Mouse (Mus musculus): Measurements from ENCODE around the gene Vcam1. TPM values are rescaled to one million over a fixed set of nuclear protein-coding genes. Genes with fewer than 3 reads are reported as not detected.

The Vcam1 gene
- polyA plus RNA-seq, 1 experiment from 2014 or later, result 55.0 TPM

DNA sequence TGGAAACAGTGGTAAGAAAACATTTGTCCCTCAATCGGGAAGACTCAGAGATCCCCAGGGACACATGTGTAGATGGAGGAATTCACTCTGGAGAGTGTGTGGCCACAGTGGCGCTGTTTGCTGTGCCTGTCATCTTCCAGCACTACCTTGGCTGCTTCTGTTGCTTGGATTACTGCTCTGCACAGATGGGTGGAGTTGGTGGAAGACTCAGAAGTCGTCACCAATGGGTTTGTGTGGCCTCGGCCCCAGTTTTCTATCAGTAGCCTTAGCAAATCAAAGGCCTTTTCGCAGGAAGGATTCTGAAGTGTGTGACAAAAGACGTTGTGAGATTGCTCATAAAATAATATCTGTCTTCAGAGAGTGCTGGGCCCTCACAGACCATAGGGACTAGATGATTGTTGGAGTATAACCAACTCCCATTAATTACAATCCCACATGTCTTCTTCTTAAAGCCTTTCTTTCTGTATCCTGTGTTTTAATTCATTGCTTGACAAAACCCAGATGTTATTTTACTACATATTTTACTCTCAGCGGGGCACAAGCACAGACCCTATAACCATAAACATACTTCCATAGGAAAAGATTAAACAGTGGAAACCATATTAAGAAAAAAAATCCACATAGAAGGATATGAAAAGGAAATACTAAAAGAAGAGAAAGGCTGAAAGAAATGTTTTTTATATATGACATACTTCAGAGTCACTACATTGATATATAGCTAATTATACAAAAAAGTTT, 48.4 kb downstream of the Vcam1 start:
- Histone ChIP-seq H3K9me3 (ENCODE audit: low read length) (no peaks in the 10 kb centered on the region), H3K4me1 (ENCODE audit: insufficient read depth, low read depth, low read length) (no peaks in the 10 kb centered on the region), H3K9ac (replicated peaks; ENCODE audit: low read depth) (no peak overlapping the region), H3K36me3 (ENCODE audit: insufficient read depth, low read length) (no peaks in the 10 kb centered on the region), H3K4me3 (ENCODE audit: low read depth, low read length) (no peak overlapping the region), H3K4me2 (replicated peaks; ENCODE audit: low read depth, low read length) (no peak overlapping the region), H3K27me3 (replicated peaks; ENCODE audit: insufficient read depth, low read length) (no peaks in the 10 kb centered on the region), H3K27ac (ENCODE audit: low read length) (no peak overlapping the region)
- no peak for TF ChIP-seq EP300 (IDR thresholded peaks at IDR 0.05)
- TF ChIP-seq CTCF (IDR thresholded peaks at IDR 0.05), result peak; percentile 47
- 53% methylated on average over 7 of the region's 7 CpGs for WGBS
- ATAC-seq (no peak), DNase-seq (ENCODE audit: low spot score) (no peak)

DNA sequence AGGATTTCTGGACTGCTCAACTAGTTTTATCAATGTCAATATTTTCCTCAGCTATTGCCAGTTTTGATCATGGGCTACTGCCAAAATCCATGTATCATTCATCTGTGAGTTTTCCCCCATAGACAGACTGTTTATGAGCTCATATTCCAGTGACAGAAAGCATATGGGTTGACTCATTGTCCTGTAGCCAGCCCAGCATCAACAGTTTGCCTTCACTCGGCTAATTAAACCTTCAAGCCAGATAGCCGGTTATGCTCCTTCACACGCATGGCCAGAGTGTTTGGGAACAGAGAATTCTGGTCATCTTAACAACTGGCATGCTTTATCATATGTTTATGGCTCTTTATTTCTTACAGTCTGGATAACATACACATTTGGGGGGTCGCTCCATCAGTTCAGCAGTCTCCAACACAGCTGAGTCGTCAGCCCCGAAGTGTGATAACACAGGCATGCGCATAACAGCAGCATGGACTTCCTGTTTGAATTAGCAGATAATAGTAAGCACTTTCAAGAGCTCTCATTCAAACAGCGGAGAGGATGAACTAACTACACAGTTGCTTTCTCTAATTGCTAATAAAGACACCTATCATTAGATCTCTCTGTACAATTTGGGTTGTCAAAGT, 49.2 kb downstream of the Vcam1 start:
- H3K4me1 ChIP-seq (ENCODE audit: insufficient read depth, low read depth, low read length), result no peaks in the 10 kb centered on the region
- H3K36me3 ChIP-seq (ENCODE audit: insufficient read depth, low read length), result no peaks in the 10 kb centered on the region
- WGBS, result 23% methylated on average over 8 of the region's 8 CpGs
- no peaks in the 10 kb centered on the region for H3K9me3 ChIP-seq (ENCODE audit: low read length)
- no peaks in the 10 kb centered on the region for H3K27me3 ChIP-seq (replicated peaks; ENCODE audit: insufficient read depth, low read length)
- H3K4me2 ChIP-seq (replicated peaks; ENCODE audit: low read depth, low read length), result no peak overlapping the region
- DNase-seq (ENCODE audit: low spot score), result peak; percentile 32
- no peak overlapping the region for H3K27ac ChIP-seq (ENCODE audit: low read length)
- ATAC-seq, result peak; percentile 49
- H3K4me3 ChIP-seq (ENCODE audit: low read depth, low read length), result no peak overlapping the region
- TF ChIP-seq EP300 (IDR thresholded peaks at IDR 0.05) (no peak), CTCF (IDR thresholded peaks at IDR 0.05) (no peak)
- H3K9ac ChIP-seq (replicated peaks; ENCODE audit: low read depth), result no peak overlapping the region

DNA sequence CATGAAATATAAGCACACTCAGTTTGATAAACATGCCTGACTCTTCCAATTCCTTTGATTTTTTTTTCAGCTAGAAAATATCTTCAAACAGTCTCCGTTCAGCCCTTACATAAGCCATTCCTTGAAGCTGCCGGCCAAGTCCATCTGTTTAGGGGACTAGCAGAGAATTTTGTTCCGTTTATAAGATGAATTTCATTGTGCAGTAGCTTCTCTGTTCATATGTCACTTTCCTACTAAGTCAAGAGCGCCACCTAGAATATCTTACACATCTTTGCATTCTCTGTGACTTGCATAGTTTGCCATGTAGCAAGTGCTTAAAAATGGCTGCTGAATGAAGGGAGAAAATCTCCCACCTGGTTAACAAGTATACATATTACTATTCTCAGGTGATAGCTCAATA, 51.0 kb downstream of the Vcam1 start:
- Histone ChIP-seq H3K27ac (ENCODE audit: low read length) (no peak overlapping the region), H3K4me1 (ENCODE audit: insufficient read depth, low read depth, low read length) (no peaks in the 10 kb centered on the region), H3K27me3 (replicated peaks; ENCODE audit: insufficient read depth, low read length) (no peaks in the 10 kb centered on the region), H3K9me3 (ENCODE audit: low read length) (no peaks in the 10 kb centered on the region), H3K9ac (replicated peaks; ENCODE audit: low read depth) (no peak overlapping the region), H3K4me2 (replicated peaks; ENCODE audit: low read depth, low read length) (no peak overlapping the region), H3K4me3 (ENCODE audit: low read depth, low read length) (no peak overlapping the region), H3K36me3 (ENCODE audit: insufficient read depth, low read length) (no peaks in the 10 kb centered on the region)
- 45% methylated on average over 4 of the region's 4 CpGs for WGBS
- TF ChIP-seq EP300 (IDR thresholded peaks at IDR 0.05), result no peak
- TF ChIP-seq CTCF (IDR thresholded peaks at IDR 0.05), result peak; percentile 41
- ATAC-seq, result no peak
- DNase-seq (ENCODE audit: low spot score), result peak; percentile 34

DNA sequence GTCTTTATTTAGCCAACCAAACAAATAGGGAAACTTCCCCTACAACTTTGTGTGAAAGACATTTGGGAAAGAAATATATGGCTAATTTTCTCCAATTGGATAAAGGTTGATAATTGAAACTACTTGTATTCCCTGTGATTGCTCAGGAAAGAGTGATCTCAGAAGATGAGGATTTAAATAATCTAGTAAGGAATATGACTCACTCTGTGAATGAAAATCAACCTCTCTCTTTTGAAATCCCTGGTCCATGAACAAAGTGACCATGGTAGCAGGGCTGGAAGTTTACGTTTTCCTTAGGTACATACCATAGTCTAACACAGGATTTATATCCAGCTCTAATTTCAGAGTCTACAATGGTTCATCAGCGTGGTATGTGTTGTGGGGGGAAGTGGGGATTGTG, 52.7 kb downstream of the Vcam1 start:
- DNase-seq (ENCODE audit: low spot score), result no peak
- Histone ChIP-seq H3K9me3 (ENCODE audit: low read length) (no peaks in the 10 kb centered on the region), H3K4me1 (ENCODE audit: insufficient read depth, low read depth, low read length) (no peaks in the 10 kb centered on the region), H3K4me3 (ENCODE audit: low read depth, low read length) (no peak overlapping the region), H3K27ac (ENCODE audit: low read length) (no peak overlapping the region), H3K4me2 (replicated peaks; ENCODE audit: low read depth, low read length) (no peak overlapping the region), H3K27me3 (replicated peaks; ENCODE audit: insufficient read depth, low read length) (no peaks in the 10 kb centered on the region), H3K9ac (replicated peaks; ENCODE audit: low read depth) (no peak overlapping the region), H3K36me3 (ENCODE audit: insufficient read depth, low read length) (no peaks in the 10 kb centered on the region)
- TF ChIP-seq CTCF (IDR thresholded peaks at IDR 0.05) (no peak), EP300 (IDR thresholded peaks at IDR 0.05) (no peak)
- WGBS, result 80% methylated on average over 2 of the region's 2 CpGs
- ATAC-seq, result no peak

DNA sequence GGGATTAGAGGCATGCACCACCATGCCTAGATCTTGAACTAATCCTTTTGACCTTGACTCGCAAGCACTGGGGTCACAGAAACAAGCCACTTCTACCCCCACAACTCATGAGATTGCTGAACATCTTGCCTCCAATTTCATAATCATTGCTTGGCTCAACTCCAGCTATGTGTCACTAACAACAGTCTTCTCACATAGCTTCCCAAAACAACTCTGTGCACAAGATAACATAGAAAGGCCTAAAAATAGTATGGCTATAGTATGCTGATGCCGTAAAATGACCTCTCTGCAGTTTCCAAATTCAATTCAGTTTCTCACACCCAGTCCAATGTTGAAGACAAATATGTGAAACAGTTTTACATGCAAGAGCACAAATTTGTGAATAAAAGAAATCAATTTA, 56.9 kb downstream of the Vcam1 start:
- no peak for ATAC-seq

DNA sequence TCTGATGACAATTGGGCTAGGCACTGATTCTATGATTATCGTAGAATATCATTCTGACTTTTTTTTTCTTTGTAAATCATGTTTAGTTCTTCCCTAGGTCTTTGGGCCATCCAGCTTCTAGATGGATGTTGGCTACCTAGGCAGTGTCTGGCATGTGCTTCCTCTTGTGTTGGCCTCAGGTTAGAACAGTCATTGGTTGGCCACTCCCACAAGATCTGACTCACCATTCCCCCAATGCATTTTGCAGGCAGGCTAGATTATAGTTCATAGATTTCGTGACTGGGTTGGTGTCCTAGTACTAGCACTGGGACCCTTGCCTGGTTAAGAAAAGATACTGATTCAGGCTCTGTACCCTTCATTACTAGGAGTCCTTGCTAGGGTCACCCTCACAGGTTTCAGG, 67.3 kb downstream of the Vcam1 start:
- Histone ChIP-seq H3K9ac (replicated peaks; ENCODE audit: low read depth) (no peak overlapping the region), H3K9me3 (ENCODE audit: low read length) (no peaks in the 10 kb centered on the region), H3K4me3 (ENCODE audit: low read depth, low read length) (no peak overlapping the region), H3K36me3 (ENCODE audit: insufficient read depth, low read length) (no peaks in the 10 kb centered on the region), H3K27ac (ENCODE audit: low read length) (no peak overlapping the region), H3K4me2 (replicated peaks; ENCODE audit: low read depth, low read length) (no peak overlapping the region), H3K27me3 (replicated peaks; ENCODE audit: insufficient read depth, low read length) (no peaks in the 10 kb centered on the region), H3K4me1 (ENCODE audit: insufficient read depth, low read depth, low read length) (no peaks in the 10 kb centered on the region)
- 93% methylated on average over 2 of the region's 2 CpGs for WGBS
- ATAC-seq (no peak), DNase-seq (ENCODE audit: low spot score) (no peak)
- TF ChIP-seq CTCF (IDR thresholded peaks at IDR 0.05), result no peak
- no peak for TF ChIP-seq EP300 (IDR thresholded peaks at IDR 0.05)

More for the DNA sequence above, 56.9 kb downstream of the Vcam1 start:
- H3K36me3 ChIP-seq (ENCODE audit: insufficient read depth, low read length), result no peaks in the 10 kb centered on the region
- H3K9me3 ChIP-seq (ENCODE audit: low read length), result no peaks in the 10 kb centered on the region
- no peaks in the 10 kb centered on the region for H3K27me3 ChIP-seq (replicated peaks; ENCODE audit: insufficient read depth, low read length)
- no peak overlapping the region for H3K4me3 ChIP-seq (ENCODE audit: low read depth, low read length)
- no peak overlapping the region for H3K27ac ChIP-seq (ENCODE audit: low read length)
- no peak overlapping the region for H3K9ac ChIP-seq (replicated peaks; ENCODE audit: low read depth)
- peak; percentile 56 for DNase-seq (ENCODE audit: low spot score)
- no peak for TF ChIP-seq EP300 (IDR thresholded peaks at IDR 0.05)
- TF ChIP-seq CTCF (IDR thresholded peaks at IDR 0.05), result no peak
- H3K4me1 ChIP-seq (ENCODE audit: insufficient read depth, low read depth, low read length), result no peaks in the 10 kb centered on the region
- WGBS, result 59% methylated on average over 2 of the region's 2 CpGs
- no peak overlapping the region for H3K4me2 ChIP-seq (replicated peaks; ENCODE audit: low read depth, low read length)

Measured in lung, postnatal 0 days (tissue).